Mouse (Mus musculus): ENCODE measurements around the gene Oas1g. TPM values are rescaled to one million over a fixed set of nuclear protein-coding genes. Genes with fewer than 3 reads are reported as not detected.
"Not testable (repeated sequence)": the region's sequence is repeated elsewhere in the genome, so short reads cannot be mapped to it uniquely, and the experiment has no call there.

The Oas1g gene
- polyA plus RNA-seq (2015; fragmentation: Nextera tagmentation; extraction: Ambion mirVana), result 0.22 TPM in 1 of 2 replicates, not detected in the other

DNA sequence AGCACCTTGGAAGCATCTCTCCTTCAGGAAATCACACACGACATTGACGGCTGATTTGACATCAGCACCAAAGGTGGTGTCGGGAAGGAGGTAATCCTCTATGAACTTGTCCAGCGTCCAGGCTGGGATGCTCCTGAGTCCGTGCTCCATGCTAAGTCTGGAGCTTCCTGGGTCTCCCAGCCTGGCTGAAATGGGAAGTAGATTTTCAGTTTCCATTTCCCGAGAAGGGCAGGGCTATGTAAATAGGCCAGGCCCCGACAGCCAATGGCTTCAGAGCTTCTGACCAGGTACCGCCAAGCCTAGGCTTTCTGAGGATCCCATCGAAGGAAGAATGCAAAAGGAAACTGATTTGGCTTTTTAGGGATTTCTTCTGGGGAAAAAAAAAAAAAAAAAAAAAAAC is at the start of gene Oas1g:
TSS of gene Oas1g (minus strand) at position 201 of the 400 bp plus-strand sequence.
- WGBS, result 22% methylated on average over 6 of the region's 9 CpGs
- not testable (repeated sequence) for ATAC-seq (ENCODE audit: low FRiP score, low read depth); H3K27ac ChIP-seq

DNA sequence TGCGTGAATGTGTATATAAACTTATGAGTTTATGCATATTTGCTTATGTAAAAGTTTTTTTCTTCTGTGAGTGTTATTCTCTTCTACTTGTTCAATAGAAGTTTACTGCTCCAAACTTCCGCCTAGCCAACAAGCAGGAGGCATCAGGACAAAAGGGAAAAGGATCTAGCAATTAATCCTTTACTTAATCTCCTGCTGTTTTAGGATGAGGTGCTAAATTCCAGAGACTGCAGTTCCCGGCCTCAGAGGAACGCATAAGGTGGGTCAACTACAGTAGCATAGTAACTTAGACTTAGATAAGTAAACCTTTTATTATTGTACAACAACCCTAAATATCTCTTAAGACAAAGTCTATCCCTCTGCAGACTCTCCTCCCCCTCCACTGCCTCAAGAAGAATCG is 46.6 kb upstream of the Oas1g start:
- no peaks in the 10 kb centered on the region for H3K36me3 ChIP-seq
- H3K4me3 ChIP-seq, result no peak overlapping the region
- no peaks in the 10 kb centered on the region for H3K4me1 ChIP-seq
- H3K27ac ChIP-seq, result no peak overlapping the region
- no peaks in the 10 kb centered on the region for H3K9me3 ChIP-seq
- H3K27me3 ChIP-seq, result no peaks in the 10 kb centered on the region
- no peak for ATAC-seq (ENCODE audit: low FRiP score, low read depth)
- H3K9ac ChIP-seq, result no peak overlapping the region
- no peak overlapping the region for H3K4me2 ChIP-seq (replicated peaks)
- WGBS, result 8% methylated on average over 5 of the region's 5 CpGs

More for the DNA sequence above, at the start of gene Oas1g:
- not testable (repeated sequence) for H3K4me2 ChIP-seq (replicated peaks); H3K27me3 ChIP-seq; H3K36me3 ChIP-seq; H3K9me3 ChIP-seq; H3K4me3 ChIP-seq; H3K9ac ChIP-seq; H3K4me1 ChIP-seq

DNA sequence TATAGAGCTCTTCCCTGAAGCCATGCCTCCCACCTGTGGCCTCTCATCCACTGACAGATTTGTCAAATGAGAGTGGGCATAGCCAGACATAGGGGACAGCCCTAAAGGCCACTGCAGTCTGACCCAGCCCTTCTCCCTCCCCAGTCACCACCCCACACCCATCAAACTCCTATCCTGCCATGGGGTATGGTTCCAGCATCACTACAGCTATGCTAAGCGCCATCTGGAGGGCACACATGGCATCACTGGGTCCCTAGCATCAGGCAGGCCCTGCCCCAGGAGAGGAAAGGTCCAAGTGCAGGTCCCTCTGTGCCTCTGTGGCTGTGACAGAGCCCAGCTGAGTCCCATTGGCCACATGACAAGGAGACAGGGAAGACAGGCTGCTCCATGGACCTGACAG is 39.6 kb upstream of the Oas1g start:
- Histone ChIP-seq H3K27me3 (no peaks in the 10 kb centered on the region), H3K27ac (no peak overlapping the region), H3K9me3 (no peaks in the 10 kb centered on the region), H3K9ac (no peak overlapping the region), H3K4me3 (no peak overlapping the region), H3K4me2 (replicated peaks) (no peak overlapping the region), H3K4me1 (no peaks in the 10 kb centered on the region; the same call in 1 of the 2 replicates), H3K36me3 (no peaks in the 10 kb centered on the region)
- WGBS, result 7% methylated on average over 1 of the region's 1 CpGs
- no peak for ATAC-seq (ENCODE audit: low FRiP score, low read depth)

DNA sequence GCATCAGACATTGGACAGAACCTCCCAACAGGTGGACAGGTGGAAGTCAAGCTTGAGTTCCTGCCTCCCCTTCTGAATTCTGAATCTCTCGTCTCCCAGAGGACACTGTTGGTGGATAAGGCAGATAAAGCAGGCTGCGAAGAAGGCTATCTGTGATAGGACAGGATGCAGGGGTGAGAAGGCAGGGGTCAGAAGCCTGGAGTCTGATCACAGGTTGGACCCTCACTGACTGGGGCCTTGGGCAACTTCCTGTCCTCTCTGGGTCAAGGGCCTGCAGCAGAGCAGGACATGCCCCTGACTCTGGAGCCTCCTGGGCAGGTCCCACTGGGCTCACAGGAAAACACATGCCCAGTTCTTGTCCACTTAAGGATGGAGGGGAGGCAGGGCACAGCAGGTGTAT is 38.9 kb upstream of the Oas1g start:
- H3K9ac ChIP-seq, H3K9me3 ChIP-seq: not testable (repeated sequence)
- WGBS, result 74% methylated on average over 2 of the region's 2 CpGs

DNA sequence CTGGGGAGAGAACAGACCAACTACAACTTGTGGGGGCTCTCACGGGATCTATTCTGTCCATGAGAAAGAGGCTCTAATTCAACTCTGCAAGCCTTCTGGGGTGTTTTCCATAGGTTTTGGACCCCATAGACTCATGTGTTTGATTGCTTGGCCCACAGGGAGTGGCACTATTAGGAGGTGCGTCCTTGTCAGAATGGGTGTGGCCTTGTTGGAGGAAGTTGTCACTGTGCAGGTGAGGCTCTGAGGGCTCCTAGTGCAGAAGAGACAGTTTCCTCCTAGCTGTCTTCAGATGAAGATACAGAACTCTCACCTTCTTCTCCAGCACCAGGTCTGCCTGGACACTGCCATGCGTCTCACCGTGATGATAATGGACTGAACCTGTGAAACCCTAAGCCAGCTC is 37.1 kb upstream of the Oas1g start:
- H3K36me3 ChIP-seq; H3K27me3 ChIP-seq; H3K27ac ChIP-seq; H3K9ac ChIP-seq; H3K4me2 ChIP-seq (replicated peaks); H3K4me1 ChIP-seq; H3K9me3 ChIP-seq; H3K4me3 ChIP-seq; ATAC-seq (ENCODE audit: low FRiP score, low read depth): not testable (repeated sequence)
- 82% methylated on average over 4 of the region's 4 CpGs for WGBS

More for the DNA sequence above, 38.9 kb upstream of the Oas1g start:
- H3K27me3 ChIP-seq; H3K27ac ChIP-seq; H3K4me3 ChIP-seq; H3K4me1 ChIP-seq; ATAC-seq (ENCODE audit: low FRiP score, low read depth); H3K4me2 ChIP-seq (replicated peaks); H3K36me3 ChIP-seq: not testable (repeated sequence)

DNA sequence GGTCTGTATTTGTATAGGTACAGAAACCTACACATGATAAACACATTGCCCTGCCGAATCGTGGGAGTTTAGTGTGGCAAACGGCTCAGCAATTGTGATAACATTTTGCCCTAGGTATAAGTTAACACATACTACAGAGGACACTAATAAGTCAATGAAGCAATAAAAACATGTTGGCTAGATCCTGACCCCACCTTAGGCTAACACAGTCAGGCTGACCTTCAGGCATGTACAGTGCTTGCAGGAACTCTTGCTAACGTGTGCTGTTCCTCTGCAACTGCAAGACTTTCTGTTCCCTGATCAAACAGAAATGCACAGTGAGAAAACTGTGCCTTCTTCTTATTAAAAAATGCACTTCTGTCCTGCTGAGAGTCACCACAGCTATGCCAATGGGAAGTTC is 36.6 kb upstream of the Oas1g start:
- WGBS, result 62% methylated on average over 4 of the region's 4 CpGs
- no peaks in the 10 kb centered on the region for H3K36me3 ChIP-seq
- no peaks in the 10 kb centered on the region for H3K27me3 ChIP-seq
- no peak overlapping the region for H3K4me3 ChIP-seq
- H3K4me1 ChIP-seq, result no peaks in the 10 kb centered on the region; the same call in 1 of the 2 replicates
- no peak for ATAC-seq (ENCODE audit: low FRiP score, low read depth)
- H3K9ac ChIP-seq, result no peak overlapping the region
- H3K4me2 ChIP-seq (replicated peaks), result no peak overlapping the region
- no peak overlapping the region for H3K27ac ChIP-seq
- no peaks in the 10 kb centered on the region for H3K9me3 ChIP-seq

DNA sequence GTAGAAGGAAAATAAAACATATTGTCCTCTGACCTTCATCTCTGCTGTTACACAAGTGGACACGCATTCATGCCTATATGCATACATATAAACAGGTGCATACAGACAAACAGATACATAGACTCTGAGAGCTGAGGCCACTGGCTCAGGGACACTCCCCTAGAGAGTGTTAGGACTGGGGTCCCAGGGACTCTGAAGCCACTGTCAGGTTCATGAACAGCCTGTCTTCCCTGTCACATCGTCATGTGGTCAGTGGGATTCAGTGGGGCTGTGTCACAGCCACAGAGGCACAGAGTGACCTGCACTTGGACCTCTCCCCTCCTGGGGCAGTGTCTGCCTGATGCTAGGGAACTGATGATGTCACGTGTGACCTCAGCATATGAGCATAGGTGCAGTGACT is 32.9 kb upstream of the Oas1g start:
- Histone ChIP-seq H3K4me1 (no peaks in the 10 kb centered on the region), H3K9me3 (no peaks in the 10 kb centered on the region), H3K27me3 (no peaks in the 10 kb centered on the region), H3K4me2 (replicated peaks) (no peak overlapping the region), H3K4me3 (no peak overlapping the region), H3K36me3 (no peaks in the 10 kb centered on the region), H3K27ac (no peak overlapping the region), H3K9ac (no peak overlapping the region)
- no peak for ATAC-seq (ENCODE audit: low FRiP score, low read depth)
- 80% methylated on average over 3 of the region's 3 CpGs for WGBS

DNA sequence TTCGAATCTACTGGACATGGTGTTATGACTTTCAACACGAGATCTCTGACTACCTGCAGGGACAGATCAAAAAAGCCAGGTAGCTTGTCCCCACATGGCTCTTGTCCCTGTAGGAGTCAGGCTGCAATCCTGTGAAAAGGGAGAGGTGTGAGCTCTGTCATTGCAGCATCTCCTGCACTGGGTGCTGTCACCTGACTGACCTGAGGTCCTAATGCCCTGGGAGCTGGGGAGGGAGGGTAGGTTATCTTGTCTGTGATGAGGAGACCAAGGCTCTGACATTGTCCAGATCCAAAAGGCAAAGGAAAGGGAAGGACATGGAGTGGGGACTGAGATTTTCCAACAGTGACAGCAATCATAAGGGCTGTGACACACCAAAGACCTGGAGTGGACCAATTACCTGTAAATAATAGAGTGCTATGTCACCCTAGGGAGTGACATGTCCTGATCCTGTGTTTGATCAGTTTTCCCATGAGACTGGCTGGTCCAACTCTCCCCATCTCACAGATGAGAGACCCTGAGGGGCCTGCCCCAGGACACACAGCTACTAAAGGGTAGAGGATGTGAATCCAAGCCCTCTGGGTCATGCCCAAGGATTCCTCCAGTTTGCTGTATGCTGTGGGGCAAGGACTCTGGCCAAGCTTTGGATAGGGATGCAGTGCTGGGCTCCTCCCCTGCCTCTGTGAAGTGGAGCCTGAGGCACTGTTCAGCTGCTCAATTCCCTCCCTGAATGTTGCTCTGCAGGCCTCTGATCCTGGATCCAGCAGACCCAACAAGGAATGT is 31.9 kb upstream of the Oas1g start:
- H3K27ac ChIP-seq; H3K9ac ChIP-seq; H3K27me3 ChIP-seq; H3K9me3 ChIP-seq; ATAC-seq (ENCODE audit: low FRiP score, low read depth); H3K4me3 ChIP-seq; H3K4me2 ChIP-seq (replicated peaks); H3K4me1 ChIP-seq; H3K36me3 ChIP-seq: not testable (repeated sequence)
- WGBS, result 59% methylated on average over 2 of the region's 2 CpGs

DNA sequence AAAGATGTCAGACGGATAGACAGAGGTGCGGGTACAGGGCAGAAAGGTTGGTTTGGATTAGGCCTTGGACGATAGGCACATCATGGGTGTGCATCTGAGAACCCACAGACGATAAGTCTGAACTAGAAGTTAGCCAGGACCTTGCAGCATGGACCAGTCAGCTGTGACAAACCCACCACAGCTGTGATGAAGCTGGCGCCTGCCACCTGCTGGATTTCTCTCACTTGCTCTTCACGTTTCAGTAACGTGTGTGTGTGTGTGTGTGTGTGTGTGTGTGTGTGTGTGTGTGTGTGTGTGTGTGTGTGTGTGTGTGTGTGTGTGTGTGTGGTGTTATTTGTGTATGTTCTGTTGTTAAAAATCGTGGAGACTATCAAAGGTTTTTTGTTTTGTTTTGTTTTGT is 26.8 kb upstream of the Oas1g start, which contains the start of gene Oas1d:
TSS of gene Oas1d (plus strand) at position 333 of the 400 bp plus-strand sequence.
- 52% methylated on average over 8 of the region's 8 CpGs for WGBS
- not testable (repeated sequence) for H3K27me3 ChIP-seq; H3K9me3 ChIP-seq; H3K4me1 ChIP-seq; H3K9ac ChIP-seq; H3K4me2 ChIP-seq (replicated peaks); H3K4me3 ChIP-seq; ATAC-seq (ENCODE audit: low FRiP score, low read depth); H3K27ac ChIP-seq; H3K36me3 ChIP-seq

DNA sequence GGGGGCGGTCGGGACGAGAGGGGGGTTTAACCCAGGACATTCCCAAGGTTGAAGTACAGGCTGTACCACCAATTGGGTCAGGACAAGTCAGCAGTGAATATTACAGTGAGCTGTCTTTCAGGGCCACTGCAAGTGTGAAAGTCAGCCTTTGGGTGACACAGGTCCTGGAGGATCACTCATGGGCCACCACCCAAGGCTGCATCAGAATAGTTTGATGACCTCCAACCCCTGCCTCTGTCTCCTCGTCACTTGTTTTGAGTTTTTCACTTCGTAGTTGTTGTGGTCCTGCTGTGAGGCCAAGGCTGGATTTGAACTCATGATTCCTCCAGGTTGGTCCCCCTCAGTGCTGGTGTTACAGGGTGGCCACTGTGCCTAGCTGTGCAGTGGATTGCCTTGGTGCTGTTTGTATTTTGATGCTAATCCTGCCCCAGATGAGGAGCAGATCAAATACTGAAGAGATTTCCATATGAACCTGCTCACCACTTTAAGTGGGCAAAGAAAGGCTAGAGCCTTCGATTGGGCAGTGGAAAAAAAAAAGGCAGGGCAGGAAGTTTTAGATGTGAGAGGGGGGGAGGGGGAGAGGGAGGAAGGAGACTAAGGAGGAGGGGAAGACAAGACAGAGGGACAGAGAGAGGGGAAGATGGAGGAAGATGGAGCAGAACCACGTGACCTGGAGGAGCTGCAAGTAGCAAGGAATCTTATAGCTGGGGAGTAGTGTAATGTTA is 20.9 kb upstream of the Oas1g start:
- Histone ChIP-seq H3K4me1 (no peaks in the 10 kb centered on the region), H3K27me3 (no peaks in the 10 kb centered on the region), H3K36me3 (no peaks in the 10 kb centered on the region), H3K9me3 (no peaks in the 10 kb centered on the region), H3K9ac (no peak overlapping the region), H3K27ac (no peak overlapping the region), H3K4me3 (no peak overlapping the region), H3K4me2 (replicated peaks) (no peak overlapping the region)
- WGBS, result 56% methylated on average over 7 of the region's 7 CpGs
- ATAC-seq (ENCODE audit: low FRiP score, low read depth), result no peak

DNA sequence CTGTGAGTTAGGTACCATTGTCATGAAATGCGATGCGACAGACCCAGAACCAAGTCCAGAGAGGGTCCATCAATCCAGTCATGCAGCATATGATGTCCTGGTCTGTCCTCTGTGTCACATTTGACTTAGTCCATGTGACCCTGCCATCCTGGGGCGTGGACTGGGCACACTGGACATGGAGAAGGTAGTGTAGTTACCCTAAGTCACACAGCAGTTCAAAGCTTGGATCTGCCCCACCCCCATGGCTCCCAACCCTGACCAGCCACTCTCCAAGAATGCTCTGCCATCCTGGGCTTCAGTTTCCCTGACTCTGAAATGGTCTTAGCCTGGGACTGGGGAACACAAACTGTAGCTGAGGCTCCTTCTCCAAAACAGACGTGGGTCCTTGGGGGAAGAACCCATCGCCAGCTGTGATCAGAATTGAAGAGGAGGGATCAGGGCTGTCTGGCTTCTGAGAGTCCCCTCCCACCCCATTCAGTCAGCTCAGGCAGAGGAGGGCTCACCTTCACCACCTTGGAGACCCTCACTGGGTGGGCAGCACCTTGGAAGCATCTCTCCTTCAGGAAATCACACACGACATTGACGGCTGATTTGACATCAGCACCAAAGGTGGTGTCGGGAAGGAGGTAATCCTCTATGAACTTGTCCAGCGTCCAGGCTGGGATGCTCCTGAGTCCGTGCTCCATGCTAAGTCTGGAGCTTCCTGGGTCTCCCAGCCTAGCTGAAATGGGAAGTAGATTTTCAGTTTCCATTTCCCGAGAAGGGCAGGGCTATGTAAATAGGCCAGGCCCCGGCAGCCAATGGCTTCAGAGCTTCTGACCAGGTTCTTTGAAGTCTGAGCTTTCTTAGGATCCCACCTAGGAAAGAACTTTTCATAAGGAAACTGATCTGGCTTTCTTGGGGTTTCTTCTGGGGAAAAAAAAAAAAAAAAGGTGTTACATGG is 19.6 kb upstream of the Oas1g start, which contains the start of gene Oas1a:
TSS of gene Oas1a (minus strand) at position 731 of the 943 bp plus-strand sequence.
- WGBS, result 33% methylated on average over 9 of the region's 12 CpGs
- H3K9me3 ChIP-seq, H3K27ac ChIP-seq: not testable (repeated sequence)

DNA sequence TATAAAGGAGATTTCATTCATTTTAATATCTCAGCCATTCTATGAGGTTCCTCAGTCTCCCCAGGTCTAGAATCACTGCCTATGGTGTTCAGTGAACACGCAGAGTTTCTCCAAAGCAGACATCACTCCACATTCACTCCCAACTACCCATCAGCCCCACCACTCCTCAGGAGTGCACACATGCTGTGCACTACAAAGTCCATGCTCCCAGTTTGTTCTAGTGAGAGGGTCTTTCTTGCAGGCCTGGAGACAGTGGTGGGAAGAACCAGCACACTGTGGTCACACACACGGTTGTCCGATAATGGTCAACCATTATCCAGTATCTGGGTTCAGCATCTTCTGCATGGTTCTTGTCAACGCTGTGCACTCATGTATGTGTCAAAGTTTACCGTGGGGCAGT is 14.6 kb upstream of the Oas1g start:
- WGBS, result 92% methylated on average over 5 of the region's 5 CpGs
- no peak overlapping the region for H3K4me3 ChIP-seq
- H3K27ac ChIP-seq, result no peak overlapping the region
- H3K36me3 ChIP-seq, result no peaks in the 10 kb centered on the region
- no peaks in the 10 kb centered on the region for H3K4me1 ChIP-seq
- H3K4me2 ChIP-seq (replicated peaks), result no peak overlapping the region
- H3K9me3 ChIP-seq, result no peaks in the 10 kb centered on the region
- no peak for ATAC-seq (ENCODE audit: low FRiP score, low read depth)
- H3K9ac ChIP-seq, result no peak overlapping the region
- no peaks in the 10 kb centered on the region for H3K27me3 ChIP-seq

More for the DNA sequence above, 19.6 kb upstream of the Oas1g start, which contains the start of gene Oas1a:
- H3K4me1 ChIP-seq; H3K27me3 ChIP-seq; H3K36me3 ChIP-seq; H3K4me3 ChIP-seq; ATAC-seq (ENCODE audit: low FRiP score, low read depth); H3K9ac ChIP-seq: not testable (repeated sequence)
- 0 out of 2 replicates have a peak within 1 kb of the TSS, but pooled peaks have one; percentile 4 for H3K4me2 ChIP-seq (replicated peaks)
